Mouse (Mus musculus): Measurements from ENCODE around the gene Chdh.
A peak's percentile ranks its signal among the peaks of the same experiment; 100 is the strongest.

Gene Chdh

GRCm38 (mm10) chr14:30008733-30009575 is at the start of gene Chdh, which contains the start of gene Il17rb:
TSS of gene Chdh (plus strand) at chr14:30009023.
TSS of gene Il17rb (minus strand) at chr14:30008896.
- peak; percentile 31 for DNase-seq (ENCODE audit: low spot score)

GRCm38 (mm10) chr14:29967611-29968010 is 41.2 kb upstream of the Chdh start:
- DNase-seq (ENCODE audit: low spot score): no peak

DNA sequence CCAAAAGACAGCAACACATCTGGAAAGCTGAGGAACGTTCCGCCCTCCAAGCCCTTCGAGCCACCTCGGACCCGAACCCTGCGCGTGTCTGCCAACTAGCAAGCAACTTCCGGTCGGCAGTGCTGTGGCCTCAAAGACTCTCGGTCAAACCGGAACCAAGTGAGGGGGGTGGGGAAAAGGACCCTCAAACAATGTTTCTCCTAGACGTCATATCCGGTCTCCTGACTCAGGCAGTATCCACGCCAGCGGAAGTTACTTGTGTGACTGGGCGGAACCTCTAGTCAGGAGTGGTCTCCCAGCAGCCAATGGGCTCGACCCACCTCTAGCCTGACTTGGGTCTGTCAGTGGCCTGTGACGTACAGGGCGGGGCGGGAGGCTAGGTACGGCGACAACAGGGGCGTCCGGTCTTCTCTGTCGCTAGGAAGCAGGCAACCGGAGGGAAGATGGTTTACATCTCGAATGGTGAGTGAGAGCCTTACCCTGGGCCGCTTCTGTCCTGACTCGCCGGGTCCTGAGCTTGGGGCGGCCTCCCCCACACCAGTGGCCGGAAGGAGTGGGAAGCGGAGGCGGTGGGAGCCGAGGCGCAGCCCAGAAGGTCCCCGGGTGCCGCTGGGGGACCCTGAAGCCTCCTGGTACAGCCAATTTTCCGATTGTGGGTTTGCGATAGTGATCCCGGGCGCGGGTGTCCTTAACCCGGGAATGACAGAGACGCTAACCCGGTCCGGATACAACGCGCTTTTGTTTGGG is 40.6 kb upstream of the Chdh start, which contains the start of gene Selenok:
Gene Selenok, plus strand, starts transcription at position 234 of the 747 bp plus-strand sequence.
- DNase-seq (ENCODE audit: low spot score): peak; percentile 82

GRCm38 (mm10) chr14:29971446-29971845 is 37.4 kb upstream of the Chdh start:
- no peak for DNase-seq (ENCODE audit: low spot score)

GRCm38 (mm10) chr14:29971993-29972392 is 36.8 kb upstream of the Chdh start:
- no peak for DNase-seq (ENCODE audit: low spot score)

- no peak for DNase-seq (ENCODE audit: low spot score)
These were observed 31.9 kb upstream of the Chdh start for GRCm38 (mm10) chr14:29976927-29977326.

DNA sequence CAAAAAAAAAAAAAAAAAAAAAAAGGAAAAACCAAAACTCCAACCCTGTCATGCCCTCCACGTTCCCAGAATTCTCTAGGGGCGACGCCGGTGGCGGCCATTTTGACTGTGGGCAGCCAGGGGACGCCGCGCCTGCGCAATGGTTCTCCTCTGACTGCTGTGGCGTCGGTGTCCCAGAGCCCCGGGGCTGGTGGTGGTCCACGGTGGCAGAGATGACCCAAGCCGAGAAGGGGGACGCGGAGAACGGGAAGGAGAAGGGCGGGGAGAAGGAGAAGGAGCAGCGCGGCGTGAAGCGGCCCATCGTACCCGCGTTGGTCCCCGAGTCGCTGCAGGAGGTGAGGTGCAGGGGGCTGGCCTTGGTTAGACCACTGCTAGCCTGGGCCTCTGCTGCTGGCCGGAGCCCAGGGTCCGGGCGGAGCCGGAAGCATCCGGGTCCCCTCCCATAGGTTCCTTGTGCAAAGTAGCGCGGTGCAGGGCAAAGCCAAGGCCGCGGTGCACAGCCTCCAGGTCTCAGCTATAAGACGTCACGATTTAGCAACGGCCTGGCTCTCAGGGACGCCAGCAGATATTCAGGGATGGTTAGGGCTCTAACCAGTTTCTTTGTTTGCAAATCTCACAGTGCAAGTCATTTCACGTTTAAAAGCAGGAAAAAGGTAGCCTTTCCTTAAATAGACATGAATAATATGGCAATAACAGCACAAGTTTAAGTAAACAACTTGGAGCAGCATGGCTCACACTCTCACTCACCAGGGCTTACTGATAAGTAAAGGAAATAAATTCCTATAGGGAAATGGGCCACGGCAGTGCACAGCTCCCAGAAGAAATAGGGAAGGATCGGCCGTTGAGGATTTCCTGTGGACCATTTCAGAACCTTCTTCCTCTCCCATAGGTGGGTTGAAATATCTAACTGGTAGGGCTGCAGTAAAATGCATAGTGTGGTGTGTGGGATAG is 30.3 kb upstream of the Chdh start, which contains the start of gene Actr8:
Gene Actr8, plus strand, starts transcription at position 84 of the 951 bp plus-strand sequence.
- DNase-seq (ENCODE audit: low spot score): peak; percentile 76

DNA sequence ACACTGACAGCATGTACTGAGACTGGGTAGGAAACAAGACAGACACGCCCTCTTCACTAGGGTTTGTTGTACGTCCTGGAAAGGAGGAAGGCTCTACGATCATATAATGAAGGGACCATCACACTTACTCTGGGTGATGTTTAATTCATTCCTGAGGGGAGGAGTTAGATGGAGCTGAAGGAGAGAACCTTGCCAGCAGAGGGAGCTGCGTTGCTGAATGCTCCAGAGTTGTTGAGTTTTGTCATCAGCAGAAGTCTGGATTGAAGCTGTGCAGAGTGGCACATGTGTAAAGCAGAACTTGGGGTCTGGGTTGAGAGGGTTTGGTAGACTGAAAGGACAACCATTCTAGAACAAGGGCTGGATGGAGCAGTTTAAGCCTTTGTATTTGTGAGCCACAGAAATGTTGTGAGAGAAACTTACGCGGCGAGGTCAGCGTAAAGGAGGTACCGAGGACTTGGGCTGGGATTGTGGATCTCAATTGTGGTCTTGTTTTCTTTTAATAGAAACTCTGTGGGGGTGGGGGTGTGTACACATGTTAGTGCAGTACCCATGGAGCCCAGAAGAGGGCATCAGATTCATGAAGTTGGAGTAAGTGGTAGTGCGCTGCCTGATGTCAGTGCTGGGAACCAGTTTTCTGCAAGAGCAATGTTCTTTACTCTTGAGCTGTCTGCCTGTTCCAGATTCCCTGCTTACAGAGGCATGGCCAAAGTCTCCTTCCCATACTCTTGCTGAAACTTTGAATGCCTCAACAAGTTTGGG is 28.2 kb upstream of the Chdh start:
- no peak for DNase-seq (ENCODE audit: low spot score)

DNA sequence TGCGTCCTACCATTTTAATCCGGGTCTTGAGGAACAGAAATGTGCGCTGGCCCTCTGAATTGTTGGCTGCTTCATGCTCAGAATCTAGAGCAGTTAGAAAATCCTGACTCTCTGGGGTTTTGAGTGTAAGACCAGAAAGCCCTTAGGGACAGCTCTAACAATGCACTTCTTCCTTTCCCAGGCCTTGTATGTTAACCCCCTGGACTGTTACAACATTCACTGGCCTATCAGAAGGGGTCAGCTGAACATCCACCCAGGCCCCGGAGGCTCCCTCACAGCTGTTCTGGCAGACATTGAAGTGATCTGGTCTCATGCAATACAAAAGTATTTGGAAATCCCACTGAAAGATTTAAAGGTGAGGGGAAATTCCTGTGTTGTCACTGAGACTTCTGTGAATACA is 22.7 kb upstream of the Chdh start:
- no peak for DNase-seq (ENCODE audit: low spot score)

DNA sequence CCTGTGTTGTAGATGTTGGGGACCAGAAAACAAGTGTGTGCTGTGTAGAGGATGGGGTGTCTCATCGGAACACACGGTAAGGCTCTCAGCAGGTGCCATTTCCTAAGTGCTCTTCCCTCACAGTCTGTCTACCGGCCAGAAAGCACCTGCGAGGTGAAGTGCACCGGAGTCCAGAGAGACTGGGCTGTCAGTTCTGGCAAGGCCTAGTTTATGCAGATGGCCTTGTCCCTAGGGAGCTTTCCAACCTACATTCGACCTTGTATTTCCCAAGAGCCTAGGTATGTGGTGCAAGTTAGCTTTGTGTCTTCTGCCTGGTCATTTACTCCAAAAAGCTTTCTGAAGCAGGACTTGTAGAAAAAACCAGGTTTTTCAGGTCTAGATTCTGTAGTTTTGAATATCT is 21.5 kb upstream of the Chdh start:
- no peak for DNase-seq (ENCODE audit: low spot score)

DNA sequence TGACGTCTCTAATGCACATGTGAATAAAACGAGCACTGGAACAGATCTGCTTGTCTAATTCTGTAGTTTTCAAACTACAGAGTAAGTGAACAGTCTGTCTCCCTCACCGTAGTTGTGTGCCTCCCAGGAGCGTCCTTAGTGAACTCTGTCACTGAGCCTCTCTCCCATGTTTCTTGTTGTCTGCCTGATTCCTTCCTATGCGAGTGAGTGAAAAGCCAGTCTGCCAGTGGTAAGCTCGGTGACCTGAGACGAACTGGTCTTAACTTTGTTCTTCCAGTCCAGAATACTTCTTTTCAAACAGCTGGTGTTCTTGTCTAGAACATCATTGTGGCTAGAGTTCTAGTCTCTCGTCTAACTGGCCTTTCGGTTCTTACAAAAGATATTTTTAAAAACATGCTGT is 21.1 kb upstream of the Chdh start:
- no peak for DNase-seq (ENCODE audit: low spot score)

DNA sequence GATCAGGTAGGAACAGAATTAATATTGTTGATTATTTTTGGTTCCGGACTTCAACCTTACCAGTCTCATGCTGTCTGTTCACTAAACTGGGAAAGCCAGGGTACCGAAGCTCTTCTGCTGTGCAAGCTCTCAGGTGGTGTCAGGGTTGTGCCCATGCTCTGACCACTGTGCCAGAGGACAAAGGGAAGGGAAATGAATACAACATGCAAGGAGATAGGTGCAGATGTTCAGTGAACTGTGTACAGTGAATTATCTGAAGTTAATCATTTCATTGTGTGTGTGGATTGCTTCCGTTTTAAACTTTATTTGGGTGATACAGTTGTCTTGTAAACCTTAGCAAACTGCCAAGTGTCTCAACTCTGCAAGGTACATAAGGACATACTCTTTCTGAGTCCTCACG is 20.5 kb upstream of the Chdh start:
- no peak for DNase-seq (ENCODE audit: low spot score)

GRCm38 (mm10) chr14:29994976-29995375 is 13.8 kb upstream of the Chdh start:
- DNase-seq (ENCODE audit: low spot score): no peak

DNA sequence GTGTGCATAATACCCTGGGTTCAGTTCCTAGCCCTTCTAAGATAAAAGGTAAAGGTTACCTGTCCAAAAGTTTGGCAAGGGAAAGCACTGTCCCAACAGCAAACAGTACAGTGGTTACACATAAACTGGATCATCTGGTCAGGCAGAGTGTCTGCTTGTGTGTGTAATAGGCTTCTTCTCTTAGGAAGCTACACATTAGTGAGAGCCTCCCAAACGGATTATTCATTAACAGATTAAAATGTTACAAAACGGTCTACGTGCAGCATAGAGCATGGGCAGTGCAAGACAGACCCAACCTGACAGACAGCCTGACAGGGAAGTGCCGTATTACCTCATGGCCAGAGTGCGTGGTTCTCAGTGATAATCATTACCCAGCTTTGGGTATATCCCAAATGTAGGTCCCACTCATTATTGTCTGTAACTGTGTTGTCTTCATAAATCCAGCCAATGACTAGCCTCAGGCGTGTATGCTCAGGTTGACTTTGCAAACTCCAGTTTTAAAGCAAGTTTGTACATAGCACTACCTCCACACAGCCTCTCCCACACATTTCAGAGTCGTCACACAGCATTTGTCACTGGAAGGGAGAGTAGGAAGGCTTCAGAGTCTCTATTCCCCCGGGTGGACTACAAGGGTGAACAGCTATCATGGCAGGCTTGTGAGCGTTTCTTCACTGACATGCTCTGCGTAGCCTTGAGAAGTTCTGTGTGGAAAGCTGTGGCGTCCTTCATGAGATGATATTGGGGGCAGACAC is 12.6 kb upstream of the Chdh start:
- DNase-seq (ENCODE audit: low spot score): no peak

GRCm38 (mm10) chr14:29997345-29997744 is 11.5 kb upstream of the Chdh start:
- DNase-seq (ENCODE audit: low spot score): no peak

- no peak for DNase-seq (ENCODE audit: low spot score)
These were observed 9.9 kb upstream of the Chdh start for GRCm38 (mm10) chr14:29998747-29999474.

DNA sequence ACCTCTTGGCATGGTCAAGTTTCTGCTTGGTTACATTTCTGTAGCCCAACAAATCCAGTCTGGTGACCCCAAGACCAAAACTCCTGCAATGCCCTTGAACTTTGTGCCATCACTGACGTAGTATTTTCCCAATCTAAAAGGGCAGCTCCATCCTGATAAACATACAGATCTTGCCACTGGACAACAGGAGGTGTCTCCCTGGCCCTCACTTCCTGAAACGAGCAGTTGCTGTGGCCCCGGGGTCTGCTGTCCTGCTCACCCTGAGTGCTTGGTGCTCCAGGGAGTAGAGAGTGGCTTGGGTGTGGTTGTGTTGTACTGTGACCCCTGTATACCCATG is 9.4 kb upstream of the Chdh start:
- no peak for DNase-seq (ENCODE audit: low spot score)

- DNase-seq (ENCODE audit: low spot score): no peak
These were observed 1.2 kb downstream of the Chdh start for GRCm38 (mm10) chr14:30009864-30010560.

- no peak for DNase-seq (ENCODE audit: low spot score)
These were observed 3.2 kb downstream of the Chdh start for GRCm38 (mm10) chr14:30011886-30012560.
